Mouse (Mus musculus) liver, postnatal 0 days (tissue): ENCODE measurements around the gene Chaf1b.

Experiments
- CTCF ChIP-seq: sonication (generic); IDR thresholded peaks from 2 replicates; pipeline ENCODE4 v1.5.1; 2016; ENCODE audit warnings: antibody characterized with exemption, low read depth
- EP300 ChIP-seq: IDR thresholded peaks from 2 replicates; pipeline ENCODE4 v1.6.1; 2016; ENCODE audit warnings: antibody characterized with exemption, low read depth, mild to moderate bottlenecking

GRCm38 (mm10) chr16:93941781-93942567, 58.3 kb downstream of the Chaf1b start:
- no peak for TF ChIP-seq CTCF
- no peak for TF ChIP-seq EP300
